Mouse (Mus musculus) kidney, postnatal 4 days (tissue): ENCODE measurements at regions not wholly inside any gene's neighbourhood (a gene's known extent, or its start where the extent isn't known, plus 50 kb on each side); places are given as distances from the start of the nearest gene placed in this dataset.

ENCODE experiments used
- DNase-seq, 2 experiments: peaks; one replicate each; pipeline ENCODE4 v3.0.0; 2021; ENCODE audit warnings: mixed read lengths in 2 of 2

DNA sequence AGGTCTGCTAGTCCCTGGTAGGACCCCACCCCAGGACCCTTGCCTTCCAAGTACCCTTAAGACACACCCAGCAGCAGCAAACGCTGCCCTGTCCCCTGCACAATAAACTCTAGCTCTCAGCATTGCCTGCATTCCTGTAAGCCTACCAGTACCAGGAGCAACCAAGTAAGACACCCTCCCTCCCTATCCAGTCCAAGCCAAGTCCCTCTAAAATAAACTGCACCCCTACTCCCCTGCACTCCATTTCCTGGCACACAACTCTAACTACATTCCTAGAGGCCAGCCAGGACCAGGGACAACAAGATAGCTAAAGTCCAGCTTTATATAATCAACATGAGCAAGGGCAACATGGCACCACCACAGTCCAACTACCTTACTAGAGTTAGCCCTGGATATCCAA lies 103.5 kb downstream of the Ids start:
- no peak for DNase-seq

DNA sequence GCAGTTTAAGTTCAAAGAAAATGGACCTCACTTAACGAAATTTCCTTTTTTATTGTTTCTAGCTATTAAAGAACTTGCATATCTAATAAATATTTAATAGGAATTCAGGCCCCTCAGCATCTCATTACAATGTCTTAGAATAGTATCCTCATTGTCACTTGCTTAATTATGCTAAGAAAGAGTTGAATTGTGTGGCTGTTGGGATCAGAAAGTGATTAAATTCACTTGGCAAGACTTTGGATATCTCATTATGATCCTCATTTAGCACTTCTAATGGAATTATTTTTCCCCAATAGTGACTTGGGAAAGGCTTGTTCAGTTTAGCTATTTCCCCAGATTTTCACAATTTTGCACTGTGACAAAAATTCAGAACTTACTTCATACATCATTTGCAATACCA lies 148.9 kb downstream of the Ids start:
- no peak for DNase-seq

- DNase-seq = no peak
These were observed 180.3 kb downstream of the Ids start for GRCm38 (mm10) chrX:70184427-70185090.

GRCm38 (mm10) chrX:70169737-70170136 lies 195.1 kb downstream of the Ids start:
- no peak for DNase-seq

DNA sequence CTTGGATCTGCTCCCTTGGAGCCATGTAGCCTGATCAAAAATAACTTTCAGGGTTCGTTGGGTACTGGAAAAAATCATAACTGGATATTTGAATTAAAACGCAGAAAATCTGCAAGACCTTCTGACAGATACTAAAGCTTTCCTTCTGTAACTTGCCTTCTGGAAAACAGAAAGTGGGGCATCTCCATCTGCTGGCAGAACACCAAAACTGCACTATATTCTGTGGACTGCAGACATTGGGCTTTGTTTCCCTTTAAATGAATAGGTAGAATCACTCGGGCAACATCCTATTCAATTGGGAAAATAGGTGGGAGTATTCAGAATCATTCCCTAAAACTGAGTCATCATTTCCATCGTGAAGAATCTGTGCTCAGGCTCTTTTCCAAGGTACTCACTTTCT lies 203.9 kb downstream of the Ids start:
- DNase-seq = peak; percentile 5 to 27
